Mouse (Mus musculus): ENCODE data around the gene Rasgef1c.

- TF ChIP-seq CTCF (IDR thresholded peaks at IDR 0.05; ENCODE audit: low read depth): no peak
- TF ChIP-seq EP300 (IDR thresholded peaks at IDR 0.05; ENCODE audit: low read depth): no peak
These were observed 17.0 kb downstream of the Rasgef1c start for GRCm38 (mm10) chr11:49918521-49919180.

Data from heart, postnatal 0 days (tissue).